Mouse (Mus musculus) olfactory bulb, adult 2 months (tissue): ENCODE data around the gene Adcy4. TPM values are rescaled to one million over a fixed set of nuclear protein-coding genes. Genes with fewer than 3 reads are reported as not detected.

Experiments used
- H3K27ac ChIP-seq: fragments of 200-500 bp; 2 replicates; pipeline ENCODE4 v1.5.1; 2012; ENCODE audit warnings: low read depth, low read length; ENCODE audit not compliant: insufficient read depth
- H3K4me1 ChIP-seq: fragments of 200-500 bp; 2 replicates; pipeline ENCODE4 v1.6.1; 2012; ENCODE audit warnings: low read length; ENCODE audit not compliant: control insufficient read depth, insufficient read depth
- H3K4me3 ChIP-seq: fragments of 200-500 bp; 2 replicates; pipeline ENCODE4 v1.5.1; 2012; ENCODE audit warnings: mild to moderate bottlenecking, low read depth, low read length, moderate library complexity; ENCODE audit not compliant: insufficient read depth
- CTCF ChIP-seq: fragments of 200-500 bp; IDR thresholded peaks from 2 replicates; pipeline ENCODE4 v1.5.1; 2012; ENCODE audit warnings: low read depth, mild to moderate bottlenecking, low read length, moderate library complexity; ENCODE audit not compliant: insufficient read depth
- POLR2A ChIP-seq: fragments of 200-500 bp; IDR thresholded peaks from 2 replicates; pipeline ENCODE4 v1.6.1; 2012; ENCODE audit warnings: mild to moderate bottlenecking, low read depth, low read length, moderate library complexity; ENCODE audit not compliant: insufficient read depth
- WGBS: fragments of 180-500 bp; shearing (Covaris S2); methylation state at CpG from one replicate; pipeline ENCODE4 v1.1.7; 2018; 5-methylcytosine and 5-hydroxymethylcytosine counted together
- polyA plus RNA-seq: library from polyadenylated mRNA; stranded (reverse); fragments of >200 nt; gene quantifications from 2 replicates; pipeline ENCODE4 v1.2.4, GENCODE M21; 2012; ENCODE audit warnings: low replicate concordance; ENCODE audit not compliant: missing spikeins, insufficient read depth, insufficient read length

Gene Adcy4
- polyA plus RNA-seq, 1 experiment, result not detected

GRCm38 (mm10) chr14:55747051-55747847 lies 36.6 kb downstream of the Adcy4 start:
- Histone ChIP-seq H3K27ac (no peak overlapping the region), H3K4me3 (no peak overlapping the region), H3K4me1 (peaks cover 12% of the 10 kb centered on the region)
- TF ChIP-seq POLR2A (no peak), CTCF (no peak)
- 83% methylated on average over 10 of the region's 10 CpGs for WGBS

GRCm38 (mm10) chr14:55745861-55746237 lies 38.0 kb downstream of the Adcy4 start:
- Histone ChIP-seq H3K27ac (no peak overlapping the region), H3K4me1 (peaks cover 12% of the 10 kb centered on the region), H3K4me3 (peak overlapping the region; percentile 88)
- TF ChIP-seq POLR2A (no peak), CTCF (no peak)
- 0% methylated on average over 31 of the region's 31 CpGs for WGBS

- Histone ChIP-seq H3K4me3 (peak within 1 kb of the TSS; percentile 88), H3K4me1 (peaks cover 12% of the 10 kb centered on the region), H3K27ac (no peak within 1 kb of the TSS)
- under 1% methylated on average over 48 of the region's 48 CpGs for WGBS
- no peak for TF ChIP-seq CTCF
- TF ChIP-seq POLR2A, result 0 out of 2 replicates have a peak, but pooled peaks have one; percentile 52
Observed at GRCm38 (mm10) chr14:55745180-55745860, 38.6 kb downstream of the Adcy4 start, which contains the start of the genes Dhrs1 and Nop9. TSS of gene Dhrs1 (minus strand) at chr14:55745690. TSS of gene Nop9 (plus strand) at chr14:55745693.

- peak; percentile 72 for TF ChIP-seq CTCF
- no peak for TF ChIP-seq POLR2A
- WGBS, result 12% methylated on average over 10 of the region's 10 CpGs
Observed at GRCm38 (mm10) chr14:55743711-55744110, 40.2 kb downstream of the Adcy4 start.

GRCm38 (mm10) chr14:55737086-55737687 lies 46.7 kb downstream of the Adcy4 start:
- no peak overlapping the region for H3K27ac ChIP-seq
- H3K4me1 ChIP-seq, result no peaks in the 10 kb centered on the region
- no peak overlapping the region for H3K4me3 ChIP-seq
- TF ChIP-seq POLR2A (no peak), CTCF (no peak)
- 86% methylated on average over 9 of the region's 9 CpGs for WGBS

More at GRCm38 (mm10) chr14:55743711-55744110, 40.2 kb downstream of the Adcy4 start:
- no peak overlapping the region for H3K4me3 ChIP-seq
- no peak overlapping the region for H3K27ac ChIP-seq
- peaks cover 12% of the 10 kb centered on the region for H3K4me1 ChIP-seq

GRCm38 (mm10) chr14:55735758-55736157 lies 48.1 kb downstream of the Adcy4 start:
- Histone ChIP-seq H3K4me1 (no peaks in the 10 kb centered on the region), H3K4me3 (no peak overlapping the region), H3K27ac (no peak overlapping the region)
- no peak for TF ChIP-seq CTCF
- no peak for TF ChIP-seq POLR2A
- WGBS, result 71% methylated on average over 4 of the region's 4 CpGs

GRCm38 (mm10) chr14:55735334-55735733 lies 48.6 kb downstream of the Adcy4 start:
- TF ChIP-seq POLR2A (no peak), CTCF (no peak)
- WGBS, result 67% methylated on average over 3 of the region's 3 CpGs

GRCm38 (mm10) chr14:55734869-55735268 lies 49.0 kb downstream of the Adcy4 start:
- Histone ChIP-seq H3K4me1 (no peaks in the 10 kb centered on the region), H3K27ac (no peak overlapping the region), H3K4me3 (no peak overlapping the region)
- TF ChIP-seq POLR2A, result no peak
- TF ChIP-seq CTCF, result no peak
- 57% methylated on average over 7 of the region's 7 CpGs for WGBS

More at GRCm38 (mm10) chr14:55735334-55735733, 48.6 kb downstream of the Adcy4 start:
- Histone ChIP-seq H3K4me3 (no peak overlapping the region), H3K4me1 (no peaks in the 10 kb centered on the region), H3K27ac (no peak overlapping the region)
